ENCODE assay signal across 8 mouse cellular contexts in the genomic region with DNA sequence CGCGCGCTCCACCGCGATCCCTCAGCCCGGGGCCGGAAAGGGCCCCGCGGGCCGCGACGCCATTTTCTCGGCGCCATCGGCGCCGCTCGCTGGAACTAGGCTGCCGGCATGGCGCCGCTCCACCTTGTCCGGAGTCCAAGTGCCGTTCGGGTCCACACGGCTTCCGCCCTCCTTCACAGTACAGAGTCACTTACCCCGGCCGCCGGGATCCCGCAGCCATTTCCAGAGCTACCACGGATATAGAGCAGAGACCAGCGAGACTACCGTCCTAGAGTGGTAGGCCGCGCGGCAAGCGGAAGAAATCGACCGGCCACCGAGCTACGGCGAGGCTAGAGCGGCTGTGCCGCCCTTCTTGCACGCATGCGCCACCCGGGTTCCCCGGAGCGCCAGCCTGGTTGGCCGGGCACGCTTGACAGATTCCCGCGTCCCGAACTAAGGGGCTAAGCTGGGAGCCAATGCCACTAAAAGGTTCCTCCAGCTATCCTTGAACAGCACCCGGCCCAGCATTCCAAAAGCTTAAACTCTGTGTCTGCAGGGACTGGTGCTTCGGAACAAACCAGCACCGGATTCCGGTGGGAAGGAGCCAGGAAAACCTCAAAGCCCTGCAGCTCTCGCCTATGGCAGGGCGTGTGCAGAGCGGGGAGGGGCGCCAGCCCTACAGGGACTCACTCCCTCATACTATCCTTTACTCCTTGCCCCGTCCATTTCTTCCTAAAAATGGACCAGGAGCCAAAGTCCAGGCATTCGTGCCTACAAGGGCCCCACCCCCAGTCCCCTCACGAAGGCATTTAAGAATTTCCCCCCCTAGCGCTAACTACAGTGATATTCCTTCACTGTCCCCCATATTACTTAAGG. TPM values are rescaled to one million over a fixed set of nuclear protein-coding genes. Genes with fewer than 3 reads are reported as not detected.
DNase-seq lines count a peak whose midpoint lies in the region; ATAC-seq and TF ChIP-seq lines count a peak whose summit lies in the region.

No protein-coding gene starts in this region.

- H3K36me3 ChIP-seq in ES-E14 (ENCODE audit: control insufficient read depth, insufficient read depth, low read length, poor library complexity, severe bottlenecking): peaks cover 14% of the 10 kb centered on the region
- H3K36me3 ChIP-seq in forebrain, embryonic 16.5 days (ENCODE audit: control insufficient read depth, insufficient read depth): no peaks in the 10 kb centered on the region; the same call in 1 of the 2 replicates
- no peaks in the 10 kb centered on the region for H3K36me3 ChIP-seq in neural tube, embryonic 15.5 days

- peak overlapping the region; percentile 90 for H3K9ac ChIP-seq in ES-E14 (ENCODE audit: insufficient read depth, low read depth, low read length, poor library complexity, severe bottlenecking)
- peak overlapping the region; percentile 98 for H3K9ac ChIP-seq in forebrain, embryonic 16.5 days (replicated peaks; ENCODE audit: low read depth, low read length)
- H3K9ac ChIP-seq in neural tube, embryonic 15.5 days (replicated peaks): peak overlapping the region; percentile 99

- ATAC-seq in forebrain, embryonic 16.5 days: peak; percentile 98
- ATAC-seq in neural tube, embryonic 15.5 days (ENCODE audit: low FRiP score): peak; percentile 95

- H3K9me3 ChIP-seq in ES-E14 (ENCODE audit: control insufficient read depth, insufficient read depth, low read depth, low read length): no peaks in the 10 kb centered on the region
- no peaks in the 10 kb centered on the region for H3K9me3 ChIP-seq in forebrain, embryonic 16.5 days (ENCODE audit: control insufficient read depth, low read length)
- H3K9me3 ChIP-seq in neural tube, embryonic 15.5 days (replicated peaks): no peaks in the 10 kb centered on the region

- WGBS in forebrain, embryonic 16.5 days: under 1% methylated on average over 65 of the region's 66 CpGs
- under 1% methylated on average over 66 of the region's 66 CpGs for WGBS in lung, adult 2 months
- under 1% methylated on average over 66 of the region's 66 CpGs for WGBS in neural tube, embryonic 15.5 days

- in situ Hi-C loops in ES-E14 (cut with MboI; ENCODE audit: low sequenced_read_pairs in 2 of 2, unreplicated experiment in 2 of 2): no loop called here

- intact Hi-C loops in heart, postnatal 36 days (cut with DNase I): loop anchor here (10.0 kb wide), 1 partner anchor 427 kb away; a partner anchor contains a TSS

- H3K4me3 ChIP-seq in ES-E14 (ENCODE audit: insufficient read depth in 1 of 2, low read depth in 1 of 2, low read length in 2 of 2, poor library complexity in 1 of 2, severe bottlenecking in 1 of 2): peak overlapping the region; percentile 73 to 93
- peak overlapping the region; percentile 98 for H3K4me3 ChIP-seq in forebrain, embryonic 16.5 days (replicated peaks; ENCODE audit: low read length)
- H3K4me3 ChIP-seq in layer of hippocampus, adult 2 months: peak overlapping the region; percentile 74
- H3K4me3 ChIP-seq in lung, adult 2 months (replicated peaks; ENCODE audit: extremely low read depth, low read depth, low read length): peak overlapping the region; percentile 96
- peak overlapping the region; percentile 91 for H3K4me3 ChIP-seq in neural tube, embryonic 15.5 days (replicated peaks)

- H3K27me3 ChIP-seq in forebrain, embryonic 16.5 days (replicated peaks; ENCODE audit: control insufficient read depth, insufficient read depth, low read length): no peaks in the 10 kb centered on the region
- no peaks in the 10 kb centered on the region for H3K27me3 ChIP-seq in neural tube, embryonic 15.5 days (replicated peaks)

- no peak for DNase-seq in ES-E14 (ENCODE audit: low read depth, low spot score)
- DNase-seq in cerebellum, adult 18-20 months: peak; percentile 92 to 96
- peak; percentile 89 to 94 for DNase-seq in heart, postnatal 36 days
- DNase-seq in layer of hippocampus, adult 2 months (ENCODE audit: low spot score in 2 of 2): peak; percentile 90 to 93
- DNase-seq in lung, adult 2 months: peak; percentile 90
- peak; percentile 93 for DNase-seq in testis, postnatal 10 days (ENCODE audit: low spot score)

- peak overlapping the region; percentile 99 for H3K4me2 ChIP-seq in forebrain, embryonic 16.5 days (ENCODE audit: low read length)
- peak overlapping the region; percentile 95 for H3K4me2 ChIP-seq in neural tube, embryonic 15.5 days

- TF ChIP-seq CTCF in layer of hippocampus, adult 2 months (conservative IDR thresholded peaks at IDR 0.05): no peak
- TF ChIP-seq CTCF in lung, adult 2 months (IDR thresholded peaks at IDR 0.05; ENCODE audit: insufficient read depth, low read length): no peak

- peak overlapping the region; percentile 72 for H3K27ac ChIP-seq in ES-E14 (ENCODE audit: insufficient read depth, low read depth, low read length, poor library complexity, severe bottlenecking)
- H3K27ac ChIP-seq in forebrain, embryonic 16.5 days (ENCODE audit: low read length): peak overlapping the region; percentile 93
- peak overlapping the region; percentile 96 for H3K27ac ChIP-seq in layer of hippocampus, adult 2 months
- H3K27ac ChIP-seq in neural tube, embryonic 15.5 days (replicated peaks): peak overlapping the region; percentile 97

- TF ChIP-seq POLR2A in lung, adult 2 months (IDR thresholded peaks at IDR 0.05; ENCODE audit: borderline replicate concordance, extremely low read depth, low read depth, low read length): peak; percentile 52; the same call in 1 of the 2 replicates

- peaks cover 10 to 16% of the 10 kb centered on the region in 2 experiments; a peak in 3 of 4 replicates for H3K4me1 ChIP-seq in ES-E14 (ENCODE audit: control insufficient read depth in 2 of 2, insufficient read depth in 2 of 2, low read length in 2 of 2, poor library complexity in 1 of 2)
- peaks cover 29% of the 10 kb centered on the region for H3K4me1 ChIP-seq in forebrain, embryonic 16.5 days (replicated peaks; ENCODE audit: control insufficient read depth, insufficient read depth, low read length)
- H3K4me1 ChIP-seq in lung, adult 2 months (ENCODE audit: control insufficient read depth, insufficient read depth, low read length): peaks cover 17% of the 10 kb centered on the region
- H3K4me1 ChIP-seq in neural tube, embryonic 15.5 days: peaks cover 44% of the 10 kb centered on the region

TF ChIP-seq in ES-E14, 5 proteins besides CTCF, POLR2A, EP300 and RAD21:
- TF ChIP-seq MAFK (IDR thresholded peaks at IDR 0.05; ENCODE audit: insufficient read depth, low read depth, low read length) (no peak), CHD2 (IDR thresholded peaks at IDR 0.05; ENCODE audit: low read depth, low read length) (no peak), HCFC1 (IDR thresholded peaks at IDR 0.05; ENCODE audit: borderline replicate concordance, insufficient read depth, low read length) (0 out of 2 replicates have a peak, but pooled peaks have one; percentile 21), ZNF384 (IDR thresholded peaks at IDR 0.05; ENCODE audit: low read depth, low read length) (no peak), ZC3H11A (IDR thresholded peaks at IDR 0.05; ENCODE audit: borderline replicate concordance, low read depth, low read length) (no peak)

RNA-seq across cellular contexts. Expression of a gene that starts 7.8 kb away (rescaled TPM):
- total RNA-seq in ES-E14 (2012; rRNA removed): 84.7 and 90.6 TPM in 2 replicates
- polyA plus RNA-seq in forebrain, embryonic 16.5 days (2015; fragmentation: Nextera tagmentation; extraction: Ambion mirVana): 29.4 and 30.3 TPM in 2 replicates
- 10 to 100 TPM; 24.4 to 29.0 TPM for total RNA-seq in heart, postnatal 36 days (2021)
- 10 to 100 TPM; 58.3 to 60.7 TPM for total RNA-seq in layer of hippocampus, adult 2 months (2021)
- 10.9 and 17.4 TPM in 2 replicates for polyA plus RNA-seq in lung, adult 2 months (2012; rRNA removed)
- 21.4 and 23.1 TPM in 2 replicates for polyA plus RNA-seq in neural tube, embryonic 15.5 days (2015; fragmentation: Nextera tagmentation; extraction: Ambion mirVana)

RNA-seq across cellular contexts. Expression of a gene that starts 7.9 kb away (rescaled TPM):
- 57.8 and 64.7 TPM in 2 replicates for total RNA-seq in ES-E14 (2012; rRNA removed)
- polyA plus RNA-seq in forebrain, embryonic 16.5 days (2015; fragmentation: Nextera tagmentation; extraction: Ambion mirVana): 57.2 and 58.3 TPM in 2 replicates
- 10 to 100 TPM; 59.4 to 60.5 TPM for total RNA-seq in heart, postnatal 36 days (2021)
- total RNA-seq in layer of hippocampus, adult 2 months (2021): 10 to 100 TPM; 57.5 to 60.0 TPM
- 16.6 and 27.8 TPM in 2 replicates for polyA plus RNA-seq in lung, adult 2 months (2012; rRNA removed)
- 54.9 and 57.5 TPM in 2 replicates for polyA plus RNA-seq in neural tube, embryonic 15.5 days (2015; fragmentation: Nextera tagmentation; extraction: Ambion mirVana)

RNA-seq across cellular contexts. Expression of a gene that starts 23.1 kb away (rescaled TPM):
- 12.0 and 28.1 TPM in 2 replicates for total RNA-seq in ES-E14 (2012; rRNA removed)
- 0.22 and 0.48 TPM in 2 replicates for polyA plus RNA-seq in forebrain, embryonic 16.5 days (2015; fragmentation: Nextera tagmentation; extraction: Ambion mirVana)
- total RNA-seq in heart, postnatal 36 days (2021): under 1 TPM in 1 of 2 experiments, not detected in 1; 0.38 TPM
- under 1 TPM; 0.64 to 0.77 TPM for total RNA-seq in layer of hippocampus, adult 2 months (2021)
- 10.1 and 10.2 TPM in 2 replicates for polyA plus RNA-seq in lung, adult 2 months (2012; rRNA removed)
- polyA plus RNA-seq in neural tube, embryonic 15.5 days (2015; fragmentation: Nextera tagmentation; extraction: Ambion mirVana): 0.31 and 1.4 TPM in 2 replicates

RNA-seq across cellular contexts. Expression of a gene that starts 59.5 kb away (rescaled TPM):
- total RNA-seq in ES-E14 (2012; rRNA removed): 36.0 and 44.9 TPM in 2 replicates
- 0.15 and 0.28 TPM in 2 replicates for polyA plus RNA-seq in forebrain, embryonic 16.5 days (2015; fragmentation: Nextera tagmentation; extraction: Ambion mirVana)
- under 1 TPM in 1 of 2 experiments, not detected in 1; 0.25 TPM for total RNA-seq in heart, postnatal 36 days (2021)
- total RNA-seq in layer of hippocampus, adult 2 months (2021): under 1 TPM in 1 of 2 experiments, not detected in 1; 0.47 TPM
- 0.05 TPM in 1 of 2 replicates, not detected in the other for polyA plus RNA-seq in lung, adult 2 months (2012; rRNA removed)
- polyA plus RNA-seq in neural tube, embryonic 15.5 days (2015; fragmentation: Nextera tagmentation; extraction: Ambion mirVana): 0.37 and 0.77 TPM in 2 replicates
